Mouse (Mus musculus) thymus, adult 2 months (tissue): ENCODE measurements around the gene Agbl5.

Experiments used
- CTCF ChIP-seq: fragments of 200-500 bp; IDR thresholded peaks from 2 replicates; pipeline ENCODE4 v1.5.1; 2012; ENCODE audit warnings: mild to moderate bottlenecking, control low read depth, low read length, moderate library complexity, borderline replicate concordance; ENCODE audit not compliant: control insufficient read depth, poor library complexity, insufficient read depth; ENCODE audit errors: extremely low read depth
- POLR2A ChIP-seq: fragments of 200-500 bp; IDR thresholded peaks from 2 replicates; pipeline ENCODE4 v1.6.1; 2012; ENCODE audit warnings: mild to moderate bottlenecking, low read length, control low read depth, moderate library complexity; ENCODE audit not compliant: control insufficient read depth, poor library complexity, insufficient read depth; ENCODE audit errors: extremely low read depth

GRCm38 (mm10) chr5:30951706-30952105, 63.2 kb downstream of the Agbl5 start:
- TF ChIP-seq CTCF (no peak), POLR2A (no peak)
